Mouse (Mus musculus) spleen, postnatal 14 days (tissue): Measurements from ENCODE around the gene Tbc1d20.
"Not testable (repeated sequence)": the region's sequence is repeated elsewhere in the genome, so short reads cannot be mapped to it uniquely, and the experiment has no call there.

Experiments used
- DNase-seq, 2 experiments: peaks; one replicate each; pipeline ENCODE4 v3.0.0; 2021 to 2022; ENCODE audit warnings: low spot score in 2 of 2

The Tbc1d20 gene

DNA sequence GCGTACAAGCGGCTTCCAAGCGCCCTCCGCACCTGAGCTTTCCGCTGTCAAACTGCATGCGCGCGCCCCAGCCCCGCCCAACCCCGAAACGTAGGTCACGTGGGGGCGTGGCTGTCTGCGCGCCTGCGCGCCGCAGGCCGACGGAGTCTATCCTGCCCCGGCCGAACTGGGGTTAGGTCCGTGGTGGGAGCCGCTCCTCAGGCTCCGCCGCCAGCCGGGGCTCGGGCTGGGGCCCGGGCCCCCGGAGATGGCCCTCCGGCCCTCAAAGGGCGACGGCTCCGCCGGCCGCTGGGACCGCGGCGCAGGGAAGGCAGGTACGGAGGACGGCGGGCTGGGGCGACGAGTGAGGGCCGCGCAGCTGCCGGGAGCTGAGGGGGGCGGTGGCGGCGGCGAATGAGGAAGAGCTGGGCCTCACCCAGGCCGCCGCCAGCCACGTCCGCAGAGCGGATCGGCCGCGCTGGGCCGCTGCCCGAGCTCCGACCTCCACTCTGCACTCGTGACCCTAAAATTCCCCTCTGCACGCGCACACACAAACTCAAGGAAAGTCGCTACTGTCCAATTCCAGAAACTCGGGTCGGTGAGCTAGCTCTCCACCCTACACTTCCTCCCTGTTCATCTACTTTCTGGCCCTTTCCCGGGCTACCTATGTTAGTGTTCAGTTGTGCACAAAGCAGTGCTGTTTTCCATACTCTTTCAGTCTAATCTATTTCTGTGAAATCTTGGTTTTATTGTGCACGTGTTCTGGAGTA, at the start of gene Tbc1d20:
TSS of gene Tbc1d20 (plus strand) at position 102 of the 749 bp plus-strand sequence.
- DNase-seq: peak; percentile 83 to 87

- DNase-seq: no peak
Observed at GRCm38 (mm10) chr2:152247213-152247612, 46.4 kb upstream of the Tbc1d20 start.

DNA sequence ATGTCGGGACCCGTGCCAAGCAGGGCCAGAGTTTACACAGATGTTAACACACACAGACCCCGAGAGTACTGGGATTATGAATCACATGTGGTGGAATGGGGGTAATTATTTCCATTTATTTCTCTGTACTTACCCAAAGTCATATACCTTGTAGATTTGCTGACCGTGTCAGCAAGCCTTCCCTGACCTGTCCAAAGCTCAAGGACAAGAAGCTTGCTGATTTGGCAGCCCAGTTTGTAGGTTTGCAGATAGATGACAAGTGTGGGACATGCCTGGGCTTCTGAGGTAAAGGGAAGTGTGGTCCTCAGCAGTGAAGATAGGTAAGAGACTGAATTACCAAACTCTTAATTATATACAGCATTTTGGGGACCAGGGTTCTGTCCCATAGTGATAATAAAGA, 43.1 kb upstream of the Tbc1d20 start:
- no peak for DNase-seq

- DNase-seq: no peak
Observed at GRCm38 (mm10) chr2:152259739-152260138, 33.9 kb upstream of the Tbc1d20 start.

DNA sequence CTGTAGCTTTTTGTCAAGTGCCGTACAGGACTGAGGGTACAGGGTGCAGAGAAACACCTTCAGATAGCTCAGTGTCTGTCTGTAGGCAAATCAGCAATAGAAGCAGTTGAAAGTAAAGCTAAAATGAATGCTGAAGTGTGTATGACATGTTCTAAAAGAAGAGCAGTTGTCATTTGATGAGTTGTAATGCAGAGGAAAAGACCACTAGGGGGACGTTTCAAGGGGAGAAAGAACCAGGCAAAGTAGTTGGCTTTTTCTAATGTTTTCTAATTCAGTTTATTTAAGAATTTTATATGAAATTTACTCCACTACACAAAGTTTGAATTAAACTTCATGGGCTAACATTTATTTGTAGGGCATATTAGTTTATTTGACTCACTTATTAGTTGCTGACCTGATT, 20.0 kb upstream of the Tbc1d20 start:
- DNase-seq: no peak

DNA sequence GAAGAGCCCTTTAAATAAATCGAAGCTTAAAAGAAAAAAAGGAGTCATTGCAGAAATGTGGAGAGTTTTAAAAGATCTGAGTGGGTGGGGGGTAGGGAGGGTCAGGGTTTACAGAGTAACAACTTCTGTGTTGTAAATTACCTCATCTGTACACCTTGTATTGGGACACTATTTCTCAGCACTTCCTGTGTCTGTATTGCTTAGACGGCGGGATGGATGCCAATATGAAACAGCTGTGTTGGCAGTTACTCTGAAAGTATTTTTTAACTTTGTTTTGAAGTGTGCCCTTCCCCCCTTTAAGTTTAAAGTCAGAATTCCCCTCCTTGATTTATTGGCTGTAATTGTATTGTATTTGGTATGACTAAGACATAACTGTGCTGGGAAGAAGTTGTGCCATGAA, 12.2 kb upstream of the Tbc1d20 start:
- DNase-seq: no peak

DNA sequence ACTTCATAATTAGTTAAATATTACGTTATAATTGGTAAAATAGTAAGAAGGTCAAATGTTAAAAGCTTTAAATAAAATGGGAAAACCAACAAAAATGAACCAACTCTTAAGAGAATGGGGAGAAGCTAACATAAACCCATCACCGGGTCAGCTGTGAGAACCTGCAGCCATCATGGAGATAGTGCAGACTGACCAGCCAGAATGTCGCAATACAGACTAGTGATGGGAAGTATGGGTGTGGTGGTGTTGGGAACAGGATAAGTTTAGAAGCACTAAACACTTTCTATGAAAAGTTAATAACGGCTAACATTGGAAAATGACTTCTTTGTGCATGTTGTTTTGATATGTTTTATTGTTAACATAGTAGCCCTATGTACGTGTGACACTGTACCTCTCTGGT, 6.1 kb upstream of the Tbc1d20 start:
- no peak for DNase-seq

- DNase-seq: no peak
Observed at GRCm38 (mm10) chr2:152288046-152288445, 5.6 kb upstream of the Tbc1d20 start.

GRCm38 (mm10) chr2:152289623-152290022, 4.0 kb upstream of the Tbc1d20 start:
- not testable (repeated sequence) for DNase-seq

DNA sequence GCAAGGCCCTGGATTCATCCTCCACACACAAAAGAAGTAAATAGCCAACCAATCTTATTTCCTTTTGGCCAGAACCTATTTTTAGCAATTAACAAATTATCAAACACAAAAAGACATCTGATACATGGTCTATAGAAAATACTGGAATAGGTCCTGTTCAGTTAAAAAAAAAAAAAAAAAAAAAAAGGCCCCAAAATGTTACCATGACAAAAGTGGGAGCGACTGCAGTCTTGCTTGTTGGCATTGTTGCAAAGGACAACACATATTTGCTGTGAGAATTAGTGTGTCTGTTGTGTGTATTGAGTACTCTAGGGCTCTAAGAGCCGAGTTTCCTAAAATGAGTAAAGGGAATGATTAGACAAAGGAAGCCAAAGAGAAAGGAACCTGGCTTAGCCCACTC, 1.2 kb upstream of the Tbc1d20 start:
- DNase-seq: no peak

DNA sequence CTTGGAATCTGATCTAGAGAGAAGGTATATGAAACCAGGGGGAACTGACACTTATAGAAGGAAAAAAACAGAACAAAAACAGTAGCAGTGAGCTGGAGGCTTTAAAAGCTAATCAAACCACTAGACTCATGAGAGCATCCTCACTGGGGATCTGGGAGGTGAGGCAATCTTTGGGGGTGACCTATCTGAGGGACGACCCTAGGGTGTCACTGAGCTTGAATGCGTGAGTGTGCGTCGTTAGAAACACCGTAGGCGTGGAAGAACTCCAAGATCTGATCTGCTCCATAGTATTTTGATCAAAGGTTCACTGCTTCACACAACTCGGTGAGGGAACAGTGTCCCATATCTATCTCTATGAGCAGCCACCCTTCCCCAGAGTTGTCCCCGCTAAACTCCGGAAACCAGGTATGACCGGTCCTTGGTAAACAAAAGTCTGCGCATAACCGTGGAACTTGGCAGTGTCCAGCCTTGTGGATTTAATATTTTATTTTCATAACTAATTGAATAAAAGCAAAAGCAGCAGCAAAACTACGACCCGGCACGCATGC, 375 bp upstream of the Tbc1d20 start:
- no peak for DNase-seq

- DNase-seq: no peak
Observed at GRCm38 (mm10) chr2:152294541-152294940, 913 bp downstream of the Tbc1d20 start.

- no peak for DNase-seq
Observed at GRCm38 (mm10) chr2:152302862-152303261, 9.2 kb downstream of the Tbc1d20 start.

DNA sequence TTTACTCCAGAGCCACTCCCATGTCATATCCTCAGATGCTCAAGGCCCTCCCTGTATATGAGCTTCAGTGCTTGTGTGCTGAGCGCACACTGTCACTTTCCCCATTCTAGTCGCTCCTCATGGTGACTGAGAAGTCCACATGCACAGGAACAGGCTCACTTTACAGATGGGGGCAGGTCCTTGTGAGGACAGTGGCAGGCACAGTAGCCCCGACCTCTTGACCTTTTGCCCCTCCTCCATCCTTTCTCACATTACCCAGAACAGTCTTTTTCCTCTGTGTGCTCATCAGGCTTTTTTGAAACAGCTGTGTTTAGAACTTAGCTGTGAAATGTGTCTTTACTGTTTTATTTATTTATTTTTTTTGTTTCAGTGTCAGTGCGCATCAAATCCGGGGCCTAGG, 10.2 kb downstream of the Tbc1d20 start:
- DNase-seq: no peak

- no peak for DNase-seq
Observed at GRCm38 (mm10) chr2:152305480-152305879, 11.9 kb downstream of the Tbc1d20 start.

DNA sequence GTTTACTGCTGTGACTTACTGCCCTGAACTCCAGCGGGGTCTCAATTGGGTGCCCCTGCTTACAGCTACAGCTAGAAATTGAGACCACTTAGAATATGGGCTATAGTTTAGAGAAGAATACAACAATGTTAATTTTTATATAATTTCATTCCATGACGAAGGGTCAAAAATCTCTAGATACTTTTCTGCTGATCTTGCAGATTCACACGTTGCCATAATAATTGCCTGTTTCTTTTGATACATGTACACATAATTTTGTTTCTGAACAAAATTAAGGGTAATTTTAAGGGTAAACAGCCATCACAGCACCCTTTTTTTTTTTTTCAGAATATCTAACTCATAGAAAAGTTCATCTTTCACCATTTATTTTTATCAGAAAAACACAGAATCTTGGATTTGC, 13.6 kb downstream of the Tbc1d20 start:
- no peak for DNase-seq

- DNase-seq: no peak
Observed at GRCm38 (mm10) chr2:152312996-152313395, 19.4 kb downstream of the Tbc1d20 start.

- no peak for DNase-seq
Observed at GRCm38 (mm10) chr2:152313926-152314325, 20.3 kb downstream of the Tbc1d20 start.

DNA sequence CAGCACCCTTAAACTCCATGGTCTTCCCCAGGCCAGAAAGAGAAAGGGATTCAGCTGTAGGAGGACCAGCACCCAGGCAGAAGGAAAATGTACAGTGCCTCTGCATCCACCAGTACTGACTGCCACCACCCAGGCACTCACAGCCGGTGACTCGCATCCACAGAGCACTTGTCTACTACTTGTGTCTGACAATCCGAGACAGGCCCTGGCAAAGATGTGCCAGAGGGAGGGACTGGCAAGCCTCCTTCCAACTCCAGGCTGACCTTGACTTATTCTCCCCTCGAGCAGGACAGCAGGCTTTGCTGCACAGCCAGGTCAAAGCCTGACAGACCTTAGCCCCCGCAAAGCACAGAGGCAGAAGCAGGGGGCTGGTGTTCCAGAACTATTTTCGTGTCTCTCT, 23.4 kb downstream of the Tbc1d20 start:
- DNase-seq: no peak

GRCm38 (mm10) chr2:152321558-152321957, 27.9 kb downstream of the Tbc1d20 start:
- DNase-seq: no peak

- no peak for DNase-seq
Observed at GRCm38 (mm10) chr2:152322198-152322597, 28.6 kb downstream of the Tbc1d20 start.

DNA sequence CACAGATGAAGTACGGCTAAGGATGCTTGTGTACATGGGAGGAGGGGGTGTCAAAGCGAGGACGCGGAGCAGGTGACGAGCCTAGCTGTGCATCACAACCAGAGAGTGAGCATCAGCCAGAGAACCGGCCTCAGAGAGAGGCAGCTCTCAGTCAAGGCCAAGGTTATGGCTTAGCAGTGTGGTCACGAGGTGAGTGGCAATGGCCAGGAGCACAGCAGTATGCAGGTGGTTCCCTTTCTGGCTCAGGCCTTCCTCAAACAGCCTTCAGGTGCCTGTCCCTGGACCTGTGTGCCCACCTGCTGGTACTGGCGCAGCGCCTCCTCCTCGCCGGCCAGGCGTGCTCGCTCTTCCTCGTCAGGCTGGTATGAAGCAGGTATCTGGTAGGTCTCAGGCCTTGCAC, 30.3 kb downstream of the Tbc1d20 start:
- no peak for DNase-seq

- DNase-seq: no peak
Observed at GRCm38 (mm10) chr2:152324842-152325241, 31.2 kb downstream of the Tbc1d20 start.

DNA sequence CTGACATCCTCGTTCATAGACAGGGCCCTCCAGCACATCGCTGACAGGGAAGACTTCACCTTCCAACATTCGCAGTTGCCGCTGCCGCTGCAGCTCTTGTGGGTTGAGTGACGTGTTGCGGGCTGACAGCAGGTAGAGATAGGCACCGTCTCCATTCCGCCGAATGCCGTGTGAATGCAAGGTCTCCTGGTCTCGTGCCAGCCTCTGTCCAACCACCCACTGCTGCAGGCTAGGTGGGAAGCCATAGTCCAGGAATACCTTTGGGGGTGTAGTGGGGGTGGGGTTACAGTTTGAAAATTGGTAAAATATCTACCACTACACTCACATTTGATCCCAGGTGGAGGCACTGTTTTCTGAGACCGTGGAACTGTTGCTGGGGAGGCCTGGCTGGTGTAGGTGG, 32.5 kb downstream of the Tbc1d20 start:
- DNase-seq: no peak
